Mouse (Mus musculus): ENCODE measurements around the gene Olfr1101.

The Olfr1101 gene

DNA sequence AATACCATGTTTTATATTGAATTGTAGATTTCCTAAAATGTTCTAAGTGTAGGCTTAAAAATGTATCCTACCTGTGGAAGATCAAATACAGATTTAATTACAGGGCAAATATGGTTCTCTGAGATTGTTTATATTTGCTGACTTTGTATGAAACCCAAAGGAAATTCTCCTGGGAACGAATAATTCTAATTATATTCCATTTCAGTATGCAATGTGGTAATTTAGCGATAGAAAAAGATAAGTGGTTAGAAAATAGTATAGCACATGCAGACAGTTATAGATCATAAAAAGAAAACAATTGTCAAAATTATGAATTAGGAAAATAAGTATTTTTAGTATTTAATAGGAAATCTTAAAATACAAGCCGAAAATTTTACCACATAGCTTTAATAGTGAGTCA lies at the start of gene Olfr1101:
Olfr1101 (minus strand) TSS at position 101 of the 400 bp plus-strand sequence.
- DNase-seq = no peak

DNA sequence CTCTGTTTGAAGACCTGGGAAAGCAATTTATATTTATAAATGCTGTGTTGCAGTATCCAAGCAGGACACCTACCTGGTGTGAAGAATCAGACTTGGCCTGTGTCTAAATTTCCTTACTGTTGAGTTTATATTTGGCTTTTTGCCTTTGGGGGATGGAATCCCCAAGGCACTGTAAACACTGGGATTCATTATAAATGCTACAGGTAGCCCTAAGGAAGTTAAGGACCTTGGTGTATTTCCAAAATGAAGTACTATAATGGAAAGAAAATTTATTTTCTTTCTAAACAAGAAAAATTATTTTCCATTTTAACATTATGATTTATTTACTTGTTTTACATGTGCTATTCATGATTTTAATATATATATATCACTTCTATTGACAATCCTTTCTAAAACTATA lies 45.4 kb upstream of the Olfr1101 start, which contains the start of gene Olfr1105:
Olfr1105 (minus strand) TSS at position 101 of the 400 bp plus-strand sequence.
- no peak for DNase-seq

DNA sequence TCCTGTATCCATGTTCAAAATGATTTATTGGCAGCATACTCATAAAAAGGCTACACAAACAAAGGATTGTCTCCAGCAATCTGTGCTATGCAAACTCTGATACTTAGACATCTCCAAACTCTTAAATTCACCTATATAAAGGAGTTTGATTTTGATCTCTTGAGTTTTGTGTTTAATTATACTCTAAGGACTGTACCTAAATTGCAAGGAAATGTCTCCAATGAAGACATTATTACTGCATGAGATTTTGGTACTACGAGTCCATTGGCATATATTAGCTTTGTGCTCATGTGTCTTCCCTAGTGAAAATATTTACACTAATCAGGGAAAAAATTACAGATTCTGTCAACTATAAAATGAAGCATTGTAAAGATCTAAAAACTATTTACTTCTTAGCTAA lies 36.0 kb upstream of the Olfr1101 start, which contains the start of gene Olfr1104:
Olfr1104 (minus strand) TSS at position 101 of the 400 bp plus-strand sequence.
- DNase-seq = no peak

DNA sequence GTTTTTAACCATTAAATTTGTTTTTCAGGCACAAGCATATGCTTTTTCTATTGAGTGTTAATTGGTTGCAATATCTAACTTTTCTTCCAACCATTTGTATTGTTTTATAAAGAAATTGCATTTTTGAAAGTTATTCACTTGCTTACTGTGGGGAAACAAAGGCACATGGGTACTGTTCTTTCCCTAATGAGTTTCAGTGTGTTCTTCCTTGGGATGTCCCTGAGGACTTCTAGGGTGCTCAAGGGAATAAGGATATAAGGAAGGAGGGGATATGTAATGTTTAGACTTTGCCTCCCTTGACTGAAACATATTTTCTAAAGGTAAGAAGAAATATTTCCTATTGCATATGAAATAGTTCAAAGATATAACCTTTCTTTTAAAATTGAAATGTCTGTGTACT lies 7.1 kb upstream of the Olfr1101 start, which contains the start of gene Olfr1102:
Olfr1102 (plus strand) TSS at position 301 of the 400 bp plus-strand sequence.
- DNase-seq = no peak

DNA sequence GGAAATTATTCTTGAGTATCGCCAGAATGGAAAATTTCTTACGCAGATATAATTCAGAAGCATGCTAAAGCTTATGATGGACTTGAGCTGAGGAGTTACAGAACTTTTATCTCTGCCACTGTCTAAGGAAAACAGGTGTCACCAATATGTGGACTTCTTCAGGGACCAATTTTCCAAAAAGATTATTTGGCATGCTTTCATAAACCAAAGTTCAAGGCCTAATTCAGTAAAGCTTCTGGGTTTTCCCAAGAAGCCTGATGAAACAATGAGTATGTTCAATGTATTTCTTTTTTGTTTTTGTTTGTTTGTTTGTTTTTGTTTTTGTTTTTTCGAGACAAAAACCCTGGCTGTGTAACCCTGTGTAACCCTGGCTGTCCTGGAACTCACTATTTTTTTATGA lies 11.2 kb downstream of the Olfr1101 start, which contains the start of gene Olfr1100:
Olfr1100 (minus strand) TSS at position 101 of the 400 bp plus-strand sequence.
- no peak for DNase-seq

DNA sequence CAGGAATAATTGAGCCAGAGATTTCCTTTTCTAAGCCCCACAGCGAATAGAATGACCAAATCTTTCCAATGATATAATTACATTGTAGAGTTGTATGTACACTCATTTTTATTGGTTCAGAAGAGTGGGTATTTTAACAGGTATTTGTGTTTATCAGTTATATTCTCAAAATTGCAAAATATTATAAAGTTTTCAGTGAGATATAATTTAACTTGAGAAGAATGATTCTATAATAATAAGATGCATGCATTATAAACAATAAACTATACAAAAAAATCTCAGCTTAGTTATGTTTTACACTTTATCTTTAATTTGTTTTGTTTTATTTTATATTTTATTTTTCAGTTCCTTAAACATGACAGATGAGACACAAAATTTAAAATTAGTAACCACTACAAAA lies 30.4 kb downstream of the Olfr1101 start, which contains the start of gene Olfr1099:
Olfr1099 (minus strand) TSS at position 101 of the 400 bp plus-strand sequence.
- no peak for DNase-seq

All from liver (tissue).